Mouse (Mus musculus): ENCODE results near the gene Frmd4b. TPM values are rescaled to one million over a fixed set of nuclear protein-coding genes. Genes with fewer than 3 reads are reported as not detected.
"Not testable (repeated sequence)": the region's sequence is repeated elsewhere in the genome, so short reads cannot be mapped to it uniquely, and the experiment has no call there.

Gene Frmd4b
- polyA plus RNA-seq, 1 experiment from 2014 or later, result 27.1 TPM

DNA sequence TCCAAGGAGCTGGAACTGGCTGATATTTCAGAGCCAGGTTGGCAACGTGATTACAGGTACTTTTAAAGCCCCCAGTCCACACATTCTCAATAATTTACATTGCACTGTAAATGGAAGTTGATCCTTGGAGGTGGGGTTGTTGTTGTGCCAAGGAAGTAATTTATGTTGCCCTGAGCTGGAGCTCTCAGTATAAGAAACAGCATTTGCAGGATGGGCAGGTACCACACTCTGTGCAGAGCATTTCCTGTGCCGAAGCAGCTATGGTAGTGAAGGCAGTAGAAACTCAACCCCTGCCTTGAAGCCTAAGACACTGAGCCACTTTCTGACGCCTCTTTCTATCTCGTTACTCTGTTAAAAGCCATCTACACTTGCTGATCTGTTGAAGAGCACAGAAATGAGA, 341.6 kb downstream of the Frmd4b start:
- ATAC-seq, result no peak
- Histone ChIP-seq H3K4me2 (replicated peaks) (no peak overlapping the region; the same call in 1 of the 2 replicates), H3K9me3 (no peaks in the 10 kb centered on the region), H3K36me3 (no peaks in the 10 kb centered on the region), H3K4me1 (replicated peaks) (peaks cover 11% of the 10 kb centered on the region), H3K27ac (no peak overlapping the region), H3K4me3 (replicated peaks) (no peak overlapping the region), H3K9ac (replicated peaks) (peak overlapping the region; percentile 36; the same call in 1 of the 2 replicates), H3K27me3 (peaks cover 12% of the 10 kb centered on the region; the same call in 1 of the 2 replicates)
- 54% methylated on average over 4 of the region's 4 CpGs for WGBS

- no peak overlapping the region for H3K4me2 ChIP-seq (replicated peaks)
- WGBS, result 85% methylated on average over 3 of the region's 3 CpGs
- no peaks in the 10 kb centered on the region for H3K36me3 ChIP-seq
- H3K4me3 ChIP-seq (replicated peaks), result no peak overlapping the region
- no peak for ATAC-seq
- no peaks in the 10 kb centered on the region for H3K9me3 ChIP-seq
- H3K27me3 ChIP-seq, result peaks cover 10% of the 10 kb centered on the region; the same call in 1 of the 2 replicates
- no peak overlapping the region for H3K27ac ChIP-seq
- H3K9ac ChIP-seq (replicated peaks), result no peak overlapping the region
- H3K4me1 ChIP-seq (replicated peaks), result peaks cover 7% of the 10 kb centered on the region
These were observed 343.6 kb downstream of the Frmd4b start for GRCm38 (mm10) chr6:97273777-97274176.

GRCm38 (mm10) chr6:97273058-97273710, 344.2 kb downstream of the Frmd4b start:
- H3K27ac ChIP-seq, result no peak overlapping the region
- H3K4me2 ChIP-seq (replicated peaks), result no peak overlapping the region
- no peak overlapping the region for H3K4me3 ChIP-seq (replicated peaks)
- H3K4me1 ChIP-seq (replicated peaks), result peaks cover 2% of the 10 kb centered on the region
- H3K9me3 ChIP-seq, result no peaks in the 10 kb centered on the region
- H3K27me3 ChIP-seq, result peaks cover 9% of the 10 kb centered on the region; the same call in 1 of the 2 replicates
- ATAC-seq, result no peak
- no peaks in the 10 kb centered on the region for H3K36me3 ChIP-seq
- 87% methylated on average over 16 of the region's 16 CpGs for WGBS
- H3K9ac ChIP-seq (replicated peaks), result no peak overlapping the region

DNA sequence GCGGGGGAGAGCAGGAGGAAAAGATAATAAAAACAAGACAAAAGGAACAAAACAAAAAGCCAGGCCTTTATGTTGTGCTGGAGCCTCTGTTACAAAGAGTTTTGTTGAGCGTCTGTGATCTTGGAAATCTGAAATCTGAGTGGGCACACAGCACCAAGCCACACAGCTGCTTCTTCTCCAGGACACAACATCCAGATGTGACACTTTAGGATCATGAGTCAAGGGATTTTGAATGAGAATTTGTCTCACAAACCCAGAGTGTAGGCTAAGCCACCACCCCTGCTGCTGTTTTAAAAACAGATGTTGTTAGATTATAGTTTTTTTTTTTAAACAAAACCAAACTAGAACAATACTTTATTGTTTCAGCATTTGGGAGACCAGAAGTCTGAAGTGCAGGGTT, 345.0 kb downstream of the Frmd4b start:
- H3K27ac ChIP-seq, result no peak overlapping the region
- WGBS, result 61% methylated on average over 2 of the region's 2 CpGs
- H3K4me2 ChIP-seq (replicated peaks), result no peak overlapping the region
- H3K4me1 ChIP-seq (replicated peaks), result no peaks in the 10 kb centered on the region; the same call in 1 of the 2 replicates
- H3K36me3 ChIP-seq, result no peaks in the 10 kb centered on the region
- no peak for ATAC-seq
- peaks cover 9% of the 10 kb centered on the region; the same call in 1 of the 2 replicates for H3K27me3 ChIP-seq
- no peaks in the 10 kb centered on the region for H3K9me3 ChIP-seq
- no peak overlapping the region for H3K4me3 ChIP-seq (replicated peaks)
- no peak overlapping the region for H3K9ac ChIP-seq (replicated peaks)

DNA sequence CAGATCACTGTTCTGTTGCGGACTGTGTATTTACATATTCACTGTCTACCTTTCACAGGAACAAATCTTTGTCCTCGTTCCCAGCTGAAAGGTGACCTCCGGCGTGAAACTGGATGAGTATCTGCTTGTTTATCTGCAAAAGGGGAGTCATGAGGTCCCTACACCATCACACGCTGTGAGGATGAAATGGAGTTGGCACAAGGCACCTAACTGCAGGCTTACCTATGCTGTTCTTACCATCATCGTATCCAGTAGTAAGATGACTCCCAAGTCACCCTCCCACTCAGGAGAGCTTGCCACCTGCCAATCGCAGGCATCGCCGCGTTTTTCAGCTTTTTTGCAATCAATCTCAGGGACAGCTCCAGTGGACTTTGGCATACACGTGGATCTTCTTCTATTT, 347.7 kb downstream of the Frmd4b start:
- H3K27me3 ChIP-seq, result 0 out of 2 replicates have a peak, but pooled peaks cover 3% of the 10 kb centered on the region
- no peak overlapping the region for H3K4me2 ChIP-seq (replicated peaks)
- no peak overlapping the region for H3K9ac ChIP-seq (replicated peaks)
- ATAC-seq, result no peak
- 77% methylated on average over 11 of the region's 11 CpGs for WGBS
- no peak overlapping the region for H3K4me3 ChIP-seq (replicated peaks)
- H3K27ac ChIP-seq, result no peak overlapping the region
- H3K9me3 ChIP-seq, result no peaks in the 10 kb centered on the region
- H3K36me3 ChIP-seq, result no peaks in the 10 kb centered on the region
- no peaks in the 10 kb centered on the region for H3K4me1 ChIP-seq (replicated peaks)

GRCm38 (mm10) chr6:97267132-97267531, 350.2 kb downstream of the Frmd4b start:
- Histone ChIP-seq H3K4me3 (replicated peaks) (no peak overlapping the region), H3K4me2 (replicated peaks) (no peak overlapping the region), H3K27ac (no peak overlapping the region), H3K36me3 (no peaks in the 10 kb centered on the region), H3K9me3 (no peaks in the 10 kb centered on the region), H3K27me3 (no peaks in the 10 kb centered on the region), H3K4me1 (replicated peaks) (no peaks in the 10 kb centered on the region), H3K9ac (replicated peaks) (no peak overlapping the region)
- 94% methylated on average over 2 of the region's 2 CpGs for WGBS
- ATAC-seq, result no peak

DNA sequence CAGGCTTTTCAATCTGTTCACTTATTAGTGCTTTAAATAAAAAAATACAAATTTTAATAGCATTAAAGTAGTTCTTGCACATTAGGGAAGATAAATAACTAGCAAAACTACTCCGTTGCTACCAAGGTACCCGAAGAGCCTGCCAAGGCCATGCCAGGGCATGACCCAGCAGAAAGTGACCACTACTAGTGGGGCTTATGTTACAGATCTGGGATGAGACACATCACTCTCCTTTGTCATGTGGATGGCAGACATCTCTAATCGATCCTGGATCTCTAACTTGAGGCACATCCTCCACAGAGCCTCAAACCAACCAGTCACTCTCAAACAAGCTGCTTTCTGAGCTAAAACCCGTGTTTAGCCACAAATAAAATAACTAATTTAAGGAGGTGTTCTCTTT, 350.7 kb downstream of the Frmd4b start:
- H3K9me3 ChIP-seq, result no peaks in the 10 kb centered on the region
- no peaks in the 10 kb centered on the region for H3K36me3 ChIP-seq
- ATAC-seq, result no peak
- H3K4me1 ChIP-seq (replicated peaks), result no peaks in the 10 kb centered on the region
- no peak overlapping the region for H3K27ac ChIP-seq
- no peak overlapping the region for H3K9ac ChIP-seq (replicated peaks)
- 82% methylated on average over 4 of the region's 4 CpGs for WGBS
- no peak overlapping the region for H3K4me2 ChIP-seq (replicated peaks)
- H3K4me3 ChIP-seq (replicated peaks), result no peak overlapping the region
- H3K27me3 ChIP-seq, result no peaks in the 10 kb centered on the region

GRCm38 (mm10) chr6:97265705-97266104, 351.6 kb downstream of the Frmd4b start:
- no peaks in the 10 kb centered on the region for H3K36me3 ChIP-seq
- H3K9ac ChIP-seq (replicated peaks), result no peak overlapping the region
- no peak overlapping the region for H3K4me3 ChIP-seq (replicated peaks)
- no peak overlapping the region for H3K27ac ChIP-seq
- H3K9me3 ChIP-seq, result no peaks in the 10 kb centered on the region
- H3K4me2 ChIP-seq (replicated peaks), result no peak overlapping the region
- 72% methylated on average over 3 of the region's 3 CpGs for WGBS
- H3K4me1 ChIP-seq (replicated peaks), result no peaks in the 10 kb centered on the region
- no peak for ATAC-seq
- H3K27me3 ChIP-seq, result no peaks in the 10 kb centered on the region

DNA sequence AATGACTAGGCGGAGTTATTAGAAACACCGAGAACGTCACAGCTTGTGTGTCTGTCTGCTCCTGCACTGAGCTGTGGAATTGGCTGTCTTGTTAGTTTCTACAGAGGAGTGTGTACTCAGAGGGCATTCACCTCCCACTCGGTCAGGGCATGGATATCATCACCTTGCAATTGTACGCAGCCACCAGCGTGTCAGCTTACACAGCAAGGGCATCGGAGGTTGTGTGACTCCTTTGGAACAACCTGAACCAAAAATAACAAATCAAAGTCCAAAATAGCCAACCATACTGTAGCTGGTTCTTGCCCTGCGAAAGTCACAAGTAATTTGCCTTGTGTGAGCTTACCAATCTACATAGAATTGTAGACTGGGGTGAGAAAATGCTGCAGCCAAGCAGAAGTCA, 352.1 kb downstream of the Frmd4b start:
- WGBS, result 89% methylated on average over 8 of the region's 8 CpGs
- H3K9me3 ChIP-seq, result no peaks in the 10 kb centered on the region
- H3K27ac ChIP-seq, result no peak overlapping the region
- H3K36me3 ChIP-seq, result no peaks in the 10 kb centered on the region
- no peak overlapping the region for H3K9ac ChIP-seq (replicated peaks)
- H3K4me2 ChIP-seq (replicated peaks), result no peak overlapping the region
- no peaks in the 10 kb centered on the region for H3K27me3 ChIP-seq
- no peak for ATAC-seq
- no peaks in the 10 kb centered on the region for H3K4me1 ChIP-seq (replicated peaks)
- no peak overlapping the region for H3K4me3 ChIP-seq (replicated peaks)

GRCm38 (mm10) chr6:97263750-97264149, 353.6 kb downstream of the Frmd4b start:
- H3K9me3 ChIP-seq; H3K4me3 ChIP-seq (replicated peaks); H3K27ac ChIP-seq; H3K9ac ChIP-seq (replicated peaks); ATAC-seq; H3K4me1 ChIP-seq (replicated peaks); H3K4me2 ChIP-seq (replicated peaks); H3K36me3 ChIP-seq; H3K27me3 ChIP-seq: not testable (repeated sequence)

DNA sequence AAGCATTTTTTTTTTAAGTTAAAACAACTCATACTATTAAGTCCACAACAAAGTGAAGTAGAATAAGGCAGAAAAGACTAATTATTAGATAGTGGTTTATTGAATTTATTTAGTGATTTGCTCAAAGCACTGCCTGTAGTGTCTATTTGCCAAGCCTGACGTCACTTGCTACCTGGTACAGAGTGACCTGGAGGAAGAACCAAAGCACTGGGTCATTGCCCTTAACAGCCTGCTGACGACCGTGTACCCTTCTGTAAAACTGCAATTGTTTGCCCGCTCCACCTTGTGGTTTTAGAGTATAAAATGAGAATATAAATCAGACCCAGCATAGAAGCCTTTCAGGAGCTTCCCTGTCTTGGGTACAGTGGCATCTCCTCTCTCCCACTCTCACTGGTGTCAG, 355.1 kb downstream of the Frmd4b start:
- Histone ChIP-seq H3K27me3 (no peaks in the 10 kb centered on the region), H3K36me3 (no peaks in the 10 kb centered on the region), H3K4me2 (replicated peaks) (no peak overlapping the region), H3K9me3 (no peaks in the 10 kb centered on the region), H3K4me3 (replicated peaks) (no peak overlapping the region), H3K4me1 (replicated peaks) (no peaks in the 10 kb centered on the region), H3K27ac (no peak overlapping the region), H3K9ac (replicated peaks) (no peak overlapping the region)
- no peak for ATAC-seq
- 74% methylated on average over 4 of the region's 4 CpGs for WGBS

- H3K36me3 ChIP-seq; H3K27me3 ChIP-seq; ATAC-seq; H3K4me1 ChIP-seq (replicated peaks); H3K9ac ChIP-seq (replicated peaks); H3K27ac ChIP-seq; H3K4me3 ChIP-seq (replicated peaks); H3K9me3 ChIP-seq; H3K4me2 ChIP-seq (replicated peaks): not testable (repeated sequence)
- WGBS, result 87% methylated on average over 2 of the region's 2 CpGs
These were observed 357.4 kb downstream of the Frmd4b start for GRCm38 (mm10) chr6:97259926-97260325.

- H3K36me3 ChIP-seq, result no peaks in the 10 kb centered on the region
- no peak for ATAC-seq
- no peaks in the 10 kb centered on the region for H3K9me3 ChIP-seq
- no peak overlapping the region for H3K27ac ChIP-seq
- no peak overlapping the region for H3K4me3 ChIP-seq (replicated peaks)
- H3K4me1 ChIP-seq (replicated peaks), result no peaks in the 10 kb centered on the region
- H3K4me2 ChIP-seq (replicated peaks), result no peak overlapping the region
- no peak overlapping the region for H3K9ac ChIP-seq (replicated peaks)
- no peaks in the 10 kb centered on the region for H3K27me3 ChIP-seq
- 93% methylated on average over 1 of the region's 1 CpGs for WGBS
These were observed 358.9 kb downstream of the Frmd4b start for GRCm38 (mm10) chr6:97258489-97258888.

All from midbrain, embryonic 13.5 days (tissue).